Mouse (Mus musculus) adrenal gland, postnatal 14 days (tissue): ENCODE data around the gene Ppp3r2. TPM values are rescaled to one million over a fixed set of nuclear protein-coding genes. Genes with fewer than 3 reads are reported as not detected.

Source experiments
- DNase-seq: peaks from one replicate; pipeline ENCODE4 v3.0.0; 2021; ENCODE audit warnings: mixed read lengths
- long read RNA-seq, 2 experiments: library from polyadenylated mRNA; stranded (forward); transcript quantifications; one replicate each; pipeline ENCODE4 v2.0.0; 2021
- total RNA-seq: library from RNA; stranded (reverse); gene quantifications from 2 replicates; pipeline ENCODE4 v1.2.3, GENCODE M21; 2021

The Ppp3r2 gene
- total RNA-seq = not detected in 2 replicates
- long read RNA-seq, experiment 1 = 0 reads
- long read RNA-seq, experiment 2 = 0 reads

DNA sequence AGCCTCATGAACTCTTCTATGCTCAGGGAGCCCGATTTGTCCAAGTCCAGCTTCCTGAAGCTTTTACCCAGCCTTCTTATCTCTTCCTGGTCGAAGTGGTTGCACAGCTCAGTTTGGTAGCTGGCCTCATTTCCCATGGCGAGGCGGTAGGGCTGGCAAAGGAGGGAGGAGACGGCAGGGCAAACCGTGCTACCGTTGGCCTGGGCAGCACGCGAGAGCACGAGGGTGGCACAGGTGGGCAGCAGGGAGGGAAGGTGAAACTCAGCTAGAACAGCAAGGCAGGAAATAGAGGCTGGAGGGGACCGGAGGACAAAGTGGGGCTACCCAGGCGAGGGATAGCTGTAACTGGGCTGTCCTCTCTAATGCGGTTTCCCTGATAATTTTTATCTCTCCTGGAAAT, at the start of gene Ppp3r2:
Gene Ppp3r2 (minus strand): TSS at position 213 of the 400 bp plus-strand sequence.
- no peak for DNase-seq

DNA sequence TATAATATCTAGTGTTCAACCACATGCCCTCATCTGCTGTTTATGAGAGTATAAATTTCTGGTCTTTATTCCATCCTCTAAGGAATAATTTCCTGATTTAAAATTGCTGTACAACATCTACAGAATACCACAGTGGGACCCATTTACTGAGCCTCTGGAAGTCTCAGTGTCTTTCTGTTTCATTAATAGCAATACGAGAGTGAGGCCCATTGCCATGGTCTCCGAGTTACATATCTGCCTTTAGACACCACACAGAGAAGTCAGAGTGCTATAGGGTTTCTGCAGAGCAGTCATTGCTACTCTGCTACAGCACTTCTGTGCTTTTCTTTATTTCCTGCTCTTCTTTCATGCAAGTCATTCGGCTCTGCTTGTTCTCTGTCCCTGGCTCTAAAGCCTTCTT, 47.5 kb upstream of the Ppp3r2 start:
- DNase-seq = no peak

DNA sequence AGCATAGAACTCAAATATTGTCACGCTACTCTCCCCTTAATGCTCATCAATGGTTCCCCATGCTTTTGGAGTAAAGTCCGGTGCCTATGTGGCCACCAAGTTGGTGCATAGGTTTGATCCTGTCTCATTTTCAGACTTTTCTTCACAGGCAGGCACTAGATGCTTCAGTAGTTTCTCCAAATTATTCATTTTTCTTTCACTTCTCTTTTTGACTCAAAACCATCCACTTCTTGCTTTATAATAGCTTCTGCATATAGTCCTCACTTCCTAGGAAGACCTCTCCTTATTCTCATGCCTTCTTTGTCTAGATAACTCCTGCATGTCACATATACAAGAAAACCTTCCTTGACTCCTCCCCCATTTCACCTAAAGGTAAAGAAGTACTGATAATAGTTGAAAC, 42.1 kb upstream of the Ppp3r2 start:
- DNase-seq = no peak

DNA sequence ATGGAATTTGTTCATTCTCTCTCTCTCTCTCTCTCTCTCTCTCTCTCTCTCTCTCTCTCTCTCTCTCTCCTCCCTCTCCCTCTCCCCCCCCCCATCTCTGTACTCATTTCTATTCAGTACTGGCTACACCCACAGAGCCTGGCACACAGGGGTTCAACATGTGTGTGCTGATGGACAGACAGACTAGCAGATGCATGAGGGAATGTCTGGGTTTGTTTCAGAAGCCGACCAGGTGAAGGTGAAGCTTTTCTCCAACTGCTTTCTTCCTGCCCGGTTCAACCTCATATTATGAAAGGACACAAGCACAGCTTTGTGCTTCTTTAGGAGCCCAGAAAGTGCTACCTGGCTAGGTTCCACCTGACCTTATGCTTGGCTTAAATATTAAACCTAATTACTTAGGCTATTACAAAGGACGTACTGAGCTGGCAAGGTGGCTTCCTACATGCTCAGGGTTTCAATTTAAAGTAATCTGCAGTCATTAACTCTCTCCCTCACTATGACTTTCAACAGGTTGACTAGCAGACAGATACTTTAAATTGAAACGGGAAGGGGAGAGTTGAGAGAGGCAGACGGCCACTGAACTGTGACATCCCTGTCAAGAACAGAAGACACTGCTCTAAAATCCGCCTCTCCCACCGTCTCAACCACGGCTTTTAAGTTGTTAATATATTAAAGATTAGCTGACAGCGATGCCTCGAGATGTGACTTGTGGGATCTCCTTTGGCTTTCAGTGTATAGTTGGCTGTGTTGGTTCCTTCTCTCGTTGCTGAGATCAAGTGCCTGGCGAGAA, 9.8 kb upstream of the Ppp3r2 start:
- no peak for DNase-seq

DNA sequence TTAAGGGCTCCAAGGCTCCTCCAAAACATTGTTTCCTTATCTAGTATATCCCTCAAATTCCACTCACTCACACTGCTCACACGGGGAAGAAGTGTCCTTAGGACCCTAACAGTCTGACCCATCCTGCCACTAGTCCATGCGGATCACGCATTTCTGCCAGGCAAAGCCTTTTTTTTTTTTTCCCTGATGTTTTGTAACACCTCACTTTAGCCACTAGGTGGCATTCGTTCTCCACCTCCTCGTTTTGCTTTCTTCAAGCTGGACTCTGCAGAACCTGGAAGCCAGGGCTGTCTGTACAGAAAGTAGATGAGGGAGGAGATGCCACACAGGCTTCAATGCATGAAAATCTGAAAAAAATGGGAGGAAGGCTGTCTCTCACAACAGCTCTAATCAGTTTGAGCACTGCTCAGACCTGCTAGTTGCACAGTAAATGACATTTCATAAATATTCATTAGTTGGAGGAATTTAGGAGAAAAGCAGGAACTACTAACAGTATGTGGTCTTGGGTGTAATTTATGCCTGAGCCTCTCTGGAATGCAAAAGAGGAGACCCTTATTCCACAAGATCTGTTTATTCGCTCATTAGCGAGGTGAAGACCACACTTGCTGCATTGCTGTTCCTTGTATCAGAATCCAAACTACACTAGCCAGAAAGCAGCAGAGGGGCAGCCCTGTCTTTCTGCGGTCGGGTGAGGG, 6.9 kb upstream of the Ppp3r2 start:
- DNase-seq = peak; percentile 60

DNA sequence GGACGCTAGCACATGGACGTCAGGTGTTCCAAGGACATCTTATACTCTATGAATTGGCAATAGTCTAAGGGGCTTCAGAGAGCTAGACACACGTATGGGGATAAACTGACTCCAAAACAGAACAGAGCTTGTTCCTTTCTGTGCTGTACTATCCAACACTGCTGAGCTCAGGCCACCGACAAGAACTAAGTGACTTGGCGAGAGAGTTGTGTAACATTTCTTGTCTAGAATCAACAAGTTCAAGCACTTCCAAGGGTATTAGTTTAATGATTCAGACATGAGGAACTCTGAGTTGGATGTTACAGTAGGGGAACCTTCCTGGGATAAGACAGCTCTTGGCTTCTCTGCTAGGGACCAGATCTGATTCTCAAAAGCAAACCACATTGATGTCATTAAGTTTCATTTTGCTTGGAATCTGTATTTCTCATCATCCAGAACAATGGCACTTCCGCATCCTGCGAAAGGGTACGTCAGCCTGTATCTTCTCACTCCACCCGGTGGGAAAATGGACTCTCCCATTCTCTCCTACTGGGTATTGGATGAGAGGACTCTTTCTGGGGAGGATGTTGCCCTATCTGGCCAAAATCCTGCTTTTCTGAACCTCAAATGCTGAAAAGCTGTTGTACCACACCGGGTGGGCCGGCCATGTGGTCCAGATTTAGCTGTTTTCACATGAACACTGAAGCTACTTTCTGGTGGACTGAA, 1.5 kb downstream of the Ppp3r2 start:
- no peak for DNase-seq

DNA sequence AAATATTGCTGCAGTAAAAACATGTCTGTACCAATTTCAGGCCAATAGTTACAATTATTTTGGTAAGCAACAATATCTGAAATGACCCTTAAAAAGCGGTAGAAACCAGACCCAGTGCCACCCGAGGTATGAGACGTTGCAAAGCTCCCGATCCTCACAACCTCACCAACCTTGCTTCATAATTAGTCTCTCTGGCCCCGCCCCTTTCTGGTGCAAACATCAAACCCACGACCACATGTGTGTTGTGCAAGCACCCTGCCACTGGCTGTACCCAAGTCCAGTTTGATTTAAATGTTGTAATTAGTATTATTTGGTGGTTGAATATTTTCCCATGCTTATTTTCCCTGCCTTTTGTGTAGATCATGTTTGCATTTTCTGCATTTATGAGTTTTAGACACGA, 5.0 kb downstream of the Ppp3r2 start:
- no peak for DNase-seq

DNA sequence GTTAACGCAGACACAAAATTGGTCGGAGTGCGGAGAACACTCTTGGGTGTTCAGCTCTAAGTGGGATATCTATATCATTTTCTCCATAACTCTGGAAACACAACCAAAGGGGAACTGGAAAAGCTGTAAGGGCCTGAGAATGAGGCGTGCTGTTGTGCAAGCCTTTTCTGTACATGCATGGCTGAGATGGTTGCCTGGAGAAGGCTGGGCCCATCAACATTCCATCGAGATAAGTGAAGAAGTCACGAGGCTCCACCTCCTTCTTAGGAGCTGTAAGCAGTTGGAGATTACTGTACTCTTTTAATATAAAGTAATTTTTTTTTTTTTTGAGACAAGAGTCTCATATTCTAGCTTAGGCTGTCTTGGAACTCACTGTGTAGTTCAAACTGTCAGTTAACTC, 5.8 kb downstream of the Ppp3r2 start:
- DNase-seq = no peak

DNA sequence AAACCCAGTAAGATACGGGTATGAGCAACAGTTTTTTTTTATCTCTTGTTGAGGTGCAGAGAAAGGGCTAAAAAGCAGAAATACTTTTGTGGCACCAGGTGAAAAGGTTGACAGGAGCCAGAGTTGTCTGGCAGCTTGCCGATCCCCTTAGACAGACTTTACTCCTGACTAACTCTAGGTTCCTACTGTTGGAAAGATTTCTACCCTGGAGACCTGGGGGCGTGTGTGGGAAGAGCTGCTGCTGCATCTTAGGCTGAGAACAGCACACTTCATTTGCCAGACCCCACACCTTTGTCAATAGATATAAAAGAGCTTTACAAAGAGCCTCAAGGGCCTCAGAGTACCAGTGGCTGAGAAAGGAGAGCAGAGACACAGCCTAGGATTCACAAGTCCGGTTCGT, 17.0 kb downstream of the Ppp3r2 start:
- DNase-seq = no peak

DNA sequence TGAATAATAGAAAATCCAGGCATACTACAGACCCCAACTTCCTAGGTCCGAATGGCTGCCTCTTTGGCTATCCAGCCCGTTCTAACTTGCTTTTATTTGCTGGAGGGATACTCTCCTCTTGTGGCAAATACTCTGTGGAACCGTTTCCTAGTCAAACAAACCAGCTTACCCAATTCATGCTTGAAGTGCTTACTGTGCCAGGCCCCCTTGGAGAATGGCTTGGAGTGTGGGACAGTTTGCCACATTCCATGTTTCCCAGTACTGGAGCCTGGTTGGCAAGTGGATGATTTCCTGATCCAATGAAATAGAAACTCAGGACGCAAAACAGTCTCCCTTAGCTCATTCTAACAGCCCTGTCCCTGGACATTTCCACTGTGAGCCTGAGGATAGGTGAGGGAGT, 19.6 kb downstream of the Ppp3r2 start:
- no peak for DNase-seq

DNA sequence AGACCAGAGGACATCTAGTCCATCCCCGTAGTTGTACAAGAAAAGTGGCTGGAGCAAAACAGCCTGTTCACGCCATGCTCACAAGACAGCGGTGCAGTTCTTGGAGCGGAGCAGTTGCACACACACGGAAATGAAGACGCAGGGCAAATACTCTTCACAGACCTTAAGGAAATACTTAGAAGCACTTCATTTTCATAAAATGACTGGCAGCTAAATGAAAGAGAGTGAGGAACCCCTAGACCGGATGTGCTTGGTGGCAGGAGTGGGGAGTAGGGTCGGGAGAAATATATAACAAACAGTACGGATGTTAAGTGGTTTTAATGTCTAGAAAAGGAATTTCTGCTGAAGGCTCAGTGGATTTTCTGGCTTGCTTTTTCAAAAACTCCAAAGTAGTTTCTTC, 20.2 kb downstream of the Ppp3r2 start:
- DNase-seq = no peak

DNA sequence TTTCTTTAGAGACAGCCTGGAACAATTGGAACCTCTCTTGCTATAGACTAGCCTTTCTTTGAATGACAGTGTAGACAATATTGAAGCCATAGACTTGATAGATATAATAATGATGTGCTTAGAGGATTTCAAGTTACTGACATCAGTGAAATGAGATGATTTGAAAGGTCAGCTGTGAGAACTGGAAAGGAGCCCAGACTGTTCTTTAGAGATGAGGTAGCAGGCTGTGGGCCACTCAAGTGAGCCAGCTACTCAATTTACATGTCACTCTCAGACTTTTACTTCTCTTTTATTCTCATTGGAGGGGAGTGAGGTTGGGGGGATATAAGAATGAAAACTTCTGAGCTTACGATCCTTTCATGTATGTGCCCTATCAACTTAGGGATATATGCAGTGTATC, 22.4 kb downstream of the Ppp3r2 start:
- no peak for DNase-seq

DNA sequence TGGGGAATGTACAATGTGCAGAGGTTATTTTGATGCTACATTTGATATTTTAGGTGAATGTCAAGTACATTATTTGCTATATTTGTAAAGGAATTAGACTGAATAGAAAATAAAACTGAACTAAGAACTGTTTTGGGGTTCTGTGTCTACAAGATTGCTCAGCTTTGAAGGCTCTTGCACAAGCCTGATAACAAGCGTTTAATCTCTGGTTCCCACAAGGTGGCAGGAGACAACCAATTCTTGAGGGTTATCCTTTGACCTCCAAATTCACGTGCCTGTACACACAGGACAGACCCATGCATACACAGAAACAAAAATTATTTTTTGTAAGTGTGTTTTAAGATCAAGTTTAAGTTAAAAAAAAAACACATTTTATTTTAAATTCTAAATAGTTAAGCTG, 41.9 kb downstream of the Ppp3r2 start:
- DNase-seq = no peak

DNA sequence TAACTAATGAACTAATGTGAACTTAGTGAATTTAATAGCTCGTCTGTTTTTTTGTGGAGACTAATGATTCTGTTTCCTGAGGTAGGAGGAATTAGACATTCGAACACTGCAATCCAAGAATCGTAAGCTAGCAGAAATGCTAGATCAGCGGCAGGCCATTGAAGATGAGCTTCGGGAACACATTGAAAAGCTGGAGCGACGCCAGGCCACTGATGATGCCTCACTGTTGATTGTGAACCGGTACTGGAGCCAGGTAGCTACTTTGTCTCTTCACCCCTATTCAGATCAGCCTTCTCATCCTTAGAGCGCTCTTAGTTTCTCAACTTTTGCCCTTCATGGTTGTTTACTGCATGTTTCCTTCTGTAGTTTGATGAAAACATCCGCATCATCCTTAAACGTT, 44.0 kb downstream of the Ppp3r2 start:
- DNase-seq = no peak

DNA sequence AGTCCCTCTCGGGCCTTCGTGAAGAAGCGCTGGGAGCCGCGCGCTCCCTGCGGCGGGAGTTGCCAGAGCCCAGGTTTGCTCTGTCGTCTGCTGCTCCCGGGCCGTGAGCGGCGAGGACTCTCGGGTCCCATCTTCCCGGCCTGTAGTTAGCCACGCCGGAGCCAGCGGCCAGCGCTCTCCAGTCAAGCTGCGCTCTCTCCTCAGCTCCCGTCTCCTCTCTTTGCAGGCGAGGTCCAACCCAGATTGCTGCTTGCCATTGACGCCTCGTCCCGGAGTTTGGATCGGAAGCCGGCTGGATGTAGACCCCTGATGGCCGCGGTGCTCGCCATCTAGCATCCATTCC, 49.7 kb downstream of the Ppp3r2 start:
- DNase-seq = no peak

DNA sequence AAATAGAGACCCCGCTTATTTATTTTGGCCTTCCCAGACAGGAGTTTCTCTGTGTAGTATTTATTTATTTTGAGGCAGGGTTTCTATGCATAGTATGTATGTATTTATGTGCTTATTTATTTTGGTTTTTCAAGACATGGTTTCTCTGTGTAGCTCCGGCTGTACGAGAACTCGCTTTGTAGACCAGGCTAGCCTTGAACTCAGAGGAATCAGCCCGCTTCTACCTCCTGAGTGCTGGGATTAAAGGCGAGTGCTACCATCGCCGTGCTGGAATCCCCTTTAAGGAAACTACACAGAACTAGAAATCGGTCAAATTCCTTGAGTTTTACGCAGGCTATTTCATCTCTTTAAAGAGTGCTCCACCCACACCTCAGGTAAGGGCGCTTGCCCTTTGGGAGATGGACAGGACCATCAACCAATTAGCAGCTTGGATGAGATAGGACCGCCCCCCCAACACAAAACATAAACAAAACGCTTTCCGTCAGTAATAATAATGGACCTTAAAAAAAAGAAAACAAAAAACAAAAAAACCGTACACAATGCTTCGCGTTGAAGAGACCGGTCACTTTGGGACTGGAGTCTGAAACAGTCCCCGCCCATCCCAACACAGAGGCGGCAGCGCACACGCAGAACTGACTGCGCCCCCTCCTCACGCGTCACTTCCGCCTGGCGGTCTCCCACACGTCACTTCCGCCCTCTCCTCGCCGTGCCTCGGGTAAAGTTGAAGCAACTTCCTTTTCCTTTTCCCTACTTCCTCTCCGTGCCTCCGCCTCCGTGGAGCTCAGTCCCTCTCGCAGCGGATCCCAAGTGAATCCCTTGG, 50.3 kb downstream of the Ppp3r2 start, which contains the start of gene Rnf20:
Gene Rnf20 (plus strand): TSS at position 688 of the 820 bp plus-strand sequence.
- peak; percentile 98 for DNase-seq

DNA sequence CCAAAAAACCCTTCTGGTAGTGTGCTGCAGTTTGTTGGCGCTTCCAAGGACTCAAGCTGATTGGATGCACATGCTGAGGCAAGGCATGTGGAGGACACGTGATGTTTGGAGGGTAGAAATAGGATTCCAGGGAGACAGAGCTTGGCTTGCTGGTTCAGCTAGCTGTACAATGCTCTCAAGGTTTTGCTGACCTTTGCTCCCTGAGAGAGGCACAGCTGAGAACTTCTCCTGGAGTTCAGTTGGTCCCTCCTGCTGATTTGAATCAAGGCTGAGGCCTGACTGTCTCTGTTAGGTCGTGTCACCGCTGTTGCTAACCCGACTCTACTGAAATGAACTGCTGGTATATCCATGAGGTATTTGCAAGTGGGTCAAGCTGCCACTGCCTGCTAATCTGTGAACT, 52.9 kb downstream of the Ppp3r2 start:
- no peak for DNase-seq

Other genes with a start within 250 kb of the Ppp3r2 start
- 2.7 and 20.3 TPM in 2 replicates for gene Acnat1, start 208.1 kb downstream of the Ppp3r2 start, total RNA-seq
- 0.30 and 10.4 TPM in 2 replicates for gene Baat, start 175.5 kb downstream of the Ppp3r2 start, total RNA-seq
- gene Mrpl50, start 160.9 kb downstream of the Ppp3r2 start, total RNA-seq = 45.5 and 50.0 TPM in 2 replicates
- 7.9 and 8.4 TPM in 2 replicates for gene Zfp189, start 160.8 kb downstream of the Ppp3r2 start, total RNA-seq
- gene Aldob, start 132.5 kb downstream of the Ppp3r2 start, total RNA-seq = 22.2 and 273 TPM in 2 replicates
- gene Tmem246, start 84.1 kb downstream of the Ppp3r2 start, total RNA-seq = 9.9 and 11.3 TPM in 2 replicates
- 45.9 and 50.2 TPM in 2 replicates for gene Rnf20, start 50.0 kb downstream of the Ppp3r2 start, total RNA-seq
- gene Grin3a, start 163.7 kb upstream of the Ppp3r2 start, total RNA-seq = 0.22 and 0.45 TPM in 2 replicates